In the genomic region with DNA sequence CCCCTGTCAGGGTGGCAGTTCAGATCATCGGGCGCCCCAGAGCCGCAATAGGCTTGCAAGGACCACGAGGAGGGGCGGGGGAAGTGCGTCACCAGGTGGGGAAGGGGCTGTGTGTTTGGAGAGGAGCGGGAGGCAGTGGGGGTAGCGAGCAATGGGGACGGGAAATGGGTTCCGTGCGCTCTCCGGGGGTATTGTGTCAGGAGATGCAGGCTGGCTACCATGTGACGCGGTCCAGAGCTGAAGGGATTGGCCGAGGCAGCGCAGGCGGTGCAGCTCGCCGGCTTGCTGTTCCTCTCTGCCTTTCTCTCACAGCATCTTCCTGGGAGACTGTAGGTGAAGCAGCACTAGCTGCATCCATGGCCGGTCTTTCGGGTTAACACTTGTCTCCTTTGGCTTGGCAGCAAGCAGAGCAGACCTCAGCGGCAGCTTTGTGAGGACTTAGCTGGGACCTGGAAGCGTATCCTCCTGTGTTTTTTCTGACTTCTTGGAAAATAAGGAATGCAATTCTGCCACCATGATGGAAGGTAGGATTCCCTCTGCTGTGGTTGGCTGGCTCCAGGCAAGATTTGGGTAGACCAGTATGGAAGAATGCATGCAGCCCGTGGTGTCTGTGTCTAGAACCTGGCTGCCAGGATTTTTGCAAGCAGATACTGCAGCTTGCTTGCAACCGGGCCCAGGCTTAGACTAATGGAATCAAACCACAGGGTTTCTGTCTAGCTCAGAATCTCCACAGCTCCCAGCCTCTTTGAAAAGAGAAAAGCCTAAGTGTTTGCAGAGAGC, we compare ENCODE assay signal across 8 mouse cellular contexts. TPM values are rescaled to one million over a fixed set of nuclear protein-coding genes. Genes with fewer than 3 reads are reported as not detected.
DNase-seq lines count a peak whose midpoint lies in the region; ATAC-seq and TF ChIP-seq lines count a peak whose summit lies in the region.

No protein-coding gene starts in this region.

- 1% methylated on average over 25 of the region's 25 CpGs for WGBS in hindbrain, embryonic 16.5 days

- H3K4me2 ChIP-seq in hindbrain, embryonic 16.5 days (ENCODE audit: low read length): peak overlapping the region; percentile 71

- H3K4me1 ChIP-seq in hindbrain, embryonic 16.5 days (ENCODE audit: control insufficient read depth, insufficient read depth, low read depth, low read length): peaks cover 19% of the 10 kb centered on the region

- H3K9me3 ChIP-seq in hindbrain, embryonic 16.5 days (ENCODE audit: control insufficient read depth, low read length): no peaks in the 10 kb centered on the region

- TF ChIP-seq CTCF in gastrocnemius, adult 2 months (IDR thresholded peaks at IDR 0.05): no peak

- peak overlapping the region; percentile 71 for H3K9ac ChIP-seq in hindbrain, embryonic 16.5 days (ENCODE audit: low read depth, low read length)

- intact Hi-C loops in gastrocnemius, adult 2 months (cut with DNase I): no loop called here

- DNase-seq in adrenal gland, adult 8-10 months: peak; percentile 28
- DNase-seq in cerebellum, postnatal 4 days (ENCODE audit: low spot score in 2 of 2): peak; percentile 69 to 83
- DNase-seq in gastrocnemius, adult 2 months: peak; percentile 75
- peak; percentile 86 to 93 for DNase-seq in left cerebral cortex, adult 18-20 months (ENCODE audit: low spot score in 2 of 2)
- DNase-seq in lung, postnatal 25 days (ENCODE audit: low spot score): peak; percentile 65
- DNase-seq in right cerebral cortex, adult 2 months (ENCODE audit: low spot score in 2 of 2): peak; percentile 92 to 93
- no peak for DNase-seq in spleen, postnatal 10 days (ENCODE audit: low spot score in 2 of 2)

- peak; percentile 97 for ATAC-seq in hindbrain, embryonic 16.5 days

- H3K4me3 ChIP-seq in gastrocnemius, adult 2 months: peak overlapping the region; percentile 78
- peak overlapping the region; percentile 54 for H3K4me3 ChIP-seq in hindbrain, embryonic 16.5 days (ENCODE audit: low read length)

- H3K27me3 ChIP-seq in hindbrain, embryonic 16.5 days (replicated peaks; ENCODE audit: control insufficient read depth, insufficient read depth, low read length): no peaks in the 10 kb centered on the region

- H3K27ac ChIP-seq in gastrocnemius, adult 2 months: peak overlapping the region; percentile 80
- peak overlapping the region; percentile 97 for H3K27ac ChIP-seq in hindbrain, embryonic 16.5 days (ENCODE audit: low read depth, low read length)

- no peaks in the 10 kb centered on the region for H3K36me3 ChIP-seq in hindbrain, embryonic 16.5 days (ENCODE audit: control insufficient read depth, insufficient read depth, low read length)

RNA-seq across cellular contexts. Expression of a gene that starts 19.1 kb away (rescaled TPM):
- total RNA-seq in adrenal gland, adult 8-10 months (2022): 10 to 100 TPM in 2 of 4 experiments, 1 to 10 TPM in 2; 6.6 to 15.5 (median 10.4) TPM
- 1 to 10 TPM; 1.8 to 2.4 TPM for total RNA-seq in gastrocnemius, adult 2 months (2021)
- 66.1 and 68.0 TPM in 2 replicates for polyA plus RNA-seq in hindbrain, embryonic 16.5 days (2015; fragmentation: Nextera tagmentation; extraction: Ambion mirVana)
- total RNA-seq in left cerebral cortex, adult 18-20 months (2021): 100 to 1,000 TPM; 264 to 268 TPM

Comparison
In these comparisons a context has a peak if more than half of its experiments do, and no peak if none do; other contexts are left out.
1. DNase-seq: peak in adrenal gland, adult 8-10 months (single experiment), cerebellum, postnatal 4 days (2 of 2), gastrocnemius, adult 2 months (single experiment), left cerebral cortex, adult 18-20 months (2 of 2), lung, postnatal 25 days (single experiment) and right cerebral cortex, adult 2 months (2 of 2); none in spleen, postnatal 10 days (0 of 2).
2. RNA of a gene that starts 19.1 kb away (total RNA-seq): 264 to 268 TPM in left cerebral cortex, adult 18-20 months; 6.6 to 15.5 TPM in adrenal gland, adult 8-10 months and 1.8 to 2.4 TPM in gastrocnemius, adult 2 months; every median in the first group is over 10 times any median in the second.